Mouse (Mus musculus) small intestine, adult 2 months (tissue): ENCODE measurements around the gene Zfp800.

Experiments
- CTCF ChIP-seq: fragments of 200-500 bp; IDR thresholded peaks from 2 replicates; pipeline ENCODE4 v1.5.1; 2012; ENCODE audit warnings: low read depth, mild to moderate bottlenecking, control low read depth, inconsistent platforms, low read length, moderate library complexity, mixed read lengths; ENCODE audit not compliant: insufficient replicate concordance, insufficient read length; ENCODE audit errors: extremely low read depth
- POLR2A ChIP-seq: fragments of 200-500 bp; IDR thresholded peaks from 2 replicates; pipeline ENCODE4 v1.6.1; 2012; ENCODE audit warnings: low read depth, mild to moderate bottlenecking, control low read depth, inconsistent platforms, low read length, moderate library complexity

DNA sequence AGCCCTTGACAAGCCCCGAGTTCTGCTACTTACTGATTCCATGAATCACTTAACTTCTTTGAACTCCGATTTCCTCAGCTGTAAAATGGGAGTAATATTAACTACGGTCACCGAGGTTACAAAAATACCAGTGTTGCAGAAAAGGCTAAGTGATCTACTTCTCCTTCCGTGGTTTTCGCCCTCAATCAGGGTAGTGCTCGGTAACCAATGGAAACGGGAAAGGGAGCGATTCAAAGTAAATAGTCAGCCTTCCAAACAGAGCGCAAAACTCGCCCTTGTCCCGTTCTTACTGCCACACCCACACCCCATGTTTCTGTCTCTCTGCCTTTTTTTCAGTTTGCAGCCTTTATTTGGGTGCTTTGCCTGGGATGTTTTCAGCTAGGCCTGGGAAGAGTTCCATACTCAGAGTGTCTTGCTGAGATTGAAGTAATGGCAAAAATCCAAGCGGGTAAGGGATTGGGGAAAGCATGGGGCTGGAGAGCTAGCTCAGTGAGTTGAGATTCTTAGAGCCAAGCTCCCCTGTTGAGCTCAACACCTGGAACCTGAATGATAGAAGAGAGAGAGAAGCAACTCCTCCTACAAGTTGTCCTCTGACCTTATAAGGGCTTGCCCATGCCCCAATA lies 78.0 kb downstream of the Zfp800 start:
- no peak for TF ChIP-seq CTCF
- no peak for TF ChIP-seq POLR2A
